Mouse (Mus musculus): ENCODE results near the gene Limk2. TPM values are rescaled to one million over a fixed set of nuclear protein-coding genes. Genes with fewer than 3 reads are reported as not detected.

The Limk2 gene
- total RNA-seq (2014; rRNA removed; ENCODE audit: low replicate concordance), result 38.3 and 55.1 TPM in 2 replicates
- 31.0 and 32.8 TPM in 2 replicates for polyA plus RNA-seq (2015; fragmentation: Nextera tagmentation; extraction: Ambion mirVana)

DNA sequence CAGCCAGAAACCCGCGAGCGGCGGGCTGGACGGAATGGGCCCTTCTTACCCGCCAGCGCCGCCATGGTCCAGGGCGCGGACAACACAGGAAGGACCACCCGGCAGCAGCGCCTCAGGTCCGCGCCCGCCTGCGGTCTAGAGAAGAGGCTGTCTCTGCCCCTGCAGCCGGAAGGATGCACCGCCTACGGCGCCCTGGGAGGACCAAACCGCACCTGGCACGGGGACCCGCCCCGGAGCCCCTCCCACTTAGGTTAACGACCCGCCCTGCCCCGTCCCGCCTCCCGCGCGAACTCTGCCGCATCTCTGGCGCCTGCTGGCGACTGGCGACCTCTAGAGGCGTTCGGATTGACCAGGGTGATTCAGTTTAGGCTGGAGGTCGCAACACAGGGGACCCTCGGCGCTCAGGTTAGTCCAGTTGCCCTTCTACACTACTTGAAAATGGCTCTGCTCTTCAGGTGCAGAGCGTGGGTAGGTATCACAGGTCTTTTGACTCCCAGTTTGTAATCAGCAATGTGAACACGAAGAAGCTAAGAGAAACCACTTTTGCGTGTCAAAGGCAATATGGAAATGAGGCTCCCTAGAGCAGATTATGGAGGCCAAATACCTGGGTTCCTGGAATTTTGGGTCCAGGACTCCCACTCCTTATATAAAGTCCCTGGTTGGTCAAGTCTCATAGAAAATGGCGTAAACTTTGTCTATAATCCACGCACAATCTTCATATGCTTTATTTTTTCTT, at the start of gene Limk2:
Limk2 (minus strand) TSS at position 193 of the 736 bp plus-strand sequence.
- Histone ChIP-seq H3K4me2 (ENCODE audit: low read depth, low read length) (peak within 1 kb of the TSS; percentile 87), H3K9me3 (replicated peaks; ENCODE audit: control insufficient read depth, low read length) (no peaks in the 10 kb centered on the region), H3K27me3 (ENCODE audit: control insufficient read depth, insufficient read depth, low read length) (no peaks in the 10 kb centered on the region), H3K36me3 (replicated peaks; ENCODE audit: control insufficient read depth, insufficient read depth, low read length) (0 out of 2 replicates have a peak, but pooled peaks cover 6% of the 10 kb centered on the region), H3K4me3 (ENCODE audit: low read depth, low read length) (peak within 1 kb of the TSS; percentile 70), H3K4me1 (ENCODE audit: control insufficient read depth, insufficient read depth) (no peaks in the 10 kb centered on the region), H3K9ac (replicated peaks; ENCODE audit: low read depth, low read length) (peak within 1 kb of the TSS; percentile 82), H3K27ac (ENCODE audit: low read depth) (peak within 1 kb of the TSS; percentile 69)
- ATAC-seq (ENCODE audit: insufficient read depth, low read depth) (peak; percentile 93), DNase-seq (ENCODE audit: low spot score) (peak; percentile 88)
- WGBS, result 5% methylated on average over 44 of the region's 45 CpGs
- TF ChIP-seq EP300 (IDR thresholded peaks at IDR 0.05; ENCODE audit: low read depth) (peak; percentile 47; the same call in 1 of the 2 replicates), CTCF (IDR thresholded peaks at IDR 0.05; ENCODE audit: low read depth) (peak; percentile 82)

GRCm38 (mm10) chr11:3458428-3459104, 49.6 kb upstream of the Limk2 start:
- Histone ChIP-seq H3K4me2 (ENCODE audit: low read depth, low read length) (no peak overlapping the region), H3K9me3 (replicated peaks; ENCODE audit: control insufficient read depth, low read length) (no peaks in the 10 kb centered on the region), H3K27ac (ENCODE audit: low read depth) (no peak overlapping the region), H3K4me1 (ENCODE audit: control insufficient read depth, insufficient read depth) (no peaks in the 10 kb centered on the region), H3K36me3 (replicated peaks; ENCODE audit: control insufficient read depth, insufficient read depth, low read length) (no peaks in the 10 kb centered on the region), H3K27me3 (ENCODE audit: control insufficient read depth, insufficient read depth, low read length) (no peaks in the 10 kb centered on the region), H3K4me3 (ENCODE audit: low read depth, low read length) (no peak overlapping the region), H3K9ac (replicated peaks; ENCODE audit: low read depth, low read length) (no peak overlapping the region)
- 80% methylated on average over 9 of the region's 13 CpGs for WGBS
- no peak for TF ChIP-seq EP300 (IDR thresholded peaks at IDR 0.05; ENCODE audit: low read depth)
- DNase-seq (ENCODE audit: low spot score) (no peak), ATAC-seq (ENCODE audit: insufficient read depth, low read depth) (no peak)

DNA sequence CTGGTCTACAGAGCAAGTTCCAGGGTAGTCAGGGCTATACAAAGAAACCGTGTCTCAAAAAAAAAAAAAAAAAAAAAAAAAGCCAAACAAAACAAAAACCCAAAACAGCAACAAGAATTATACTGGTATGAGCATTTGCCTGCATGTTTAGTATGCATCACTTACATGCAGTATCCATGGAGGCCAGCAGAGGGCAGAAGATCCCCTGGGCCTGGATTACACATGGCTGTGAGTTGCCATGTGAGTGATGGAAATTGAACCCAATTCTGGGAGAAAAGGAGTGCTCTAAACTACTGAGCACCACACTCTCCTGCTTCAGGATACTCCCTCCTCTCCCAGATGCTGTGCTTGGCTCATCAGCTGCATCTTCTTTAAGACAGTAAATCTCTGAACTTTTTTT, 47.4 kb upstream of the Limk2 start:
- H3K4me2 ChIP-seq (ENCODE audit: low read depth, low read length), result no peak overlapping the region
- WGBS, result 33% methylated on average over 1 of the region's 1 CpGs
- no peak for TF ChIP-seq EP300 (IDR thresholded peaks at IDR 0.05; ENCODE audit: low read depth)
- TF ChIP-seq CTCF (IDR thresholded peaks at IDR 0.05; ENCODE audit: low read depth), result peak; percentile 76

GRCm38 (mm10) chr11:3454506-3454905, 45.5 kb upstream of the Limk2 start:
- H3K4me3 ChIP-seq (ENCODE audit: low read depth, low read length), result no peak overlapping the region
- ATAC-seq (ENCODE audit: insufficient read depth, low read depth) (no peak), DNase-seq (ENCODE audit: low spot score) (no peak)
- no peaks in the 10 kb centered on the region for H3K36me3 ChIP-seq (replicated peaks; ENCODE audit: control insufficient read depth, insufficient read depth, low read length)
- H3K9me3 ChIP-seq (replicated peaks; ENCODE audit: control insufficient read depth, low read length), result no peaks in the 10 kb centered on the region
- peaks cover 4% of the 10 kb centered on the region; the same call in 1 of the 2 replicates for H3K4me1 ChIP-seq (ENCODE audit: control insufficient read depth, insufficient read depth)
- H3K9ac ChIP-seq (replicated peaks; ENCODE audit: low read depth, low read length), result no peak overlapping the region
- 92% methylated on average over 3 of the region's 3 CpGs for WGBS
- H3K27me3 ChIP-seq (ENCODE audit: control insufficient read depth, insufficient read depth, low read length), result no peaks in the 10 kb centered on the region
- no peak overlapping the region for H3K4me2 ChIP-seq (ENCODE audit: low read depth, low read length)
- H3K27ac ChIP-seq (ENCODE audit: low read depth), result no peak overlapping the region
- no peak for TF ChIP-seq EP300 (IDR thresholded peaks at IDR 0.05; ENCODE audit: low read depth)
- no peak for TF ChIP-seq CTCF (IDR thresholded peaks at IDR 0.05; ENCODE audit: low read depth)

More for the DNA sequence above, 47.4 kb upstream of the Limk2 start:
- Histone ChIP-seq H3K36me3 (replicated peaks; ENCODE audit: control insufficient read depth, insufficient read depth, low read length) (no peaks in the 10 kb centered on the region), H3K27ac (ENCODE audit: low read depth) (no peak overlapping the region), H3K9me3 (replicated peaks; ENCODE audit: control insufficient read depth, low read length) (no peaks in the 10 kb centered on the region), H3K27me3 (ENCODE audit: control insufficient read depth, insufficient read depth, low read length) (no peaks in the 10 kb centered on the region), H3K9ac (replicated peaks; ENCODE audit: low read depth, low read length) (no peak overlapping the region), H3K4me1 (ENCODE audit: control insufficient read depth, insufficient read depth) (no peaks in the 10 kb centered on the region), H3K4me3 (ENCODE audit: low read depth, low read length) (no peak overlapping the region)
- DNase-seq (ENCODE audit: low spot score) (no peak), ATAC-seq (ENCODE audit: insufficient read depth, low read depth) (no peak)

- H3K4me3 ChIP-seq (ENCODE audit: low read depth, low read length), result no peak overlapping the region
- no peak overlapping the region for H3K9ac ChIP-seq (replicated peaks; ENCODE audit: low read depth, low read length)
- DNase-seq (ENCODE audit: low spot score) (no peak), ATAC-seq (ENCODE audit: insufficient read depth, low read depth) (no peak)
- no peaks in the 10 kb centered on the region for H3K9me3 ChIP-seq (replicated peaks; ENCODE audit: control insufficient read depth, low read length)
- H3K27ac ChIP-seq (ENCODE audit: low read depth), result no peak overlapping the region
- TF ChIP-seq CTCF (IDR thresholded peaks at IDR 0.05; ENCODE audit: low read depth) (no peak), EP300 (IDR thresholded peaks at IDR 0.05; ENCODE audit: low read depth) (no peak)
- no peaks in the 10 kb centered on the region for H3K27me3 ChIP-seq (ENCODE audit: control insufficient read depth, insufficient read depth, low read length)
- H3K36me3 ChIP-seq (replicated peaks; ENCODE audit: control insufficient read depth, insufficient read depth, low read length), result no peaks in the 10 kb centered on the region
- peaks cover 4% of the 10 kb centered on the region; the same call in 1 of the 2 replicates for H3K4me1 ChIP-seq (ENCODE audit: control insufficient read depth, insufficient read depth)
- WGBS, result 61% methylated on average over 6 of the region's 6 CpGs
- 0 out of 2 replicates have a peak overlapping the region, but pooled peaks have one; percentile 92 for H3K4me2 ChIP-seq (ENCODE audit: low read depth, low read length)
These were observed 44.5 kb upstream of the Limk2 start for GRCm38 (mm10) chr11:3453467-3453866.

Data from heart, postnatal 0 days (tissue).